Mouse (Mus musculus): ENCODE results near the gene Smarcd3.

DNA sequence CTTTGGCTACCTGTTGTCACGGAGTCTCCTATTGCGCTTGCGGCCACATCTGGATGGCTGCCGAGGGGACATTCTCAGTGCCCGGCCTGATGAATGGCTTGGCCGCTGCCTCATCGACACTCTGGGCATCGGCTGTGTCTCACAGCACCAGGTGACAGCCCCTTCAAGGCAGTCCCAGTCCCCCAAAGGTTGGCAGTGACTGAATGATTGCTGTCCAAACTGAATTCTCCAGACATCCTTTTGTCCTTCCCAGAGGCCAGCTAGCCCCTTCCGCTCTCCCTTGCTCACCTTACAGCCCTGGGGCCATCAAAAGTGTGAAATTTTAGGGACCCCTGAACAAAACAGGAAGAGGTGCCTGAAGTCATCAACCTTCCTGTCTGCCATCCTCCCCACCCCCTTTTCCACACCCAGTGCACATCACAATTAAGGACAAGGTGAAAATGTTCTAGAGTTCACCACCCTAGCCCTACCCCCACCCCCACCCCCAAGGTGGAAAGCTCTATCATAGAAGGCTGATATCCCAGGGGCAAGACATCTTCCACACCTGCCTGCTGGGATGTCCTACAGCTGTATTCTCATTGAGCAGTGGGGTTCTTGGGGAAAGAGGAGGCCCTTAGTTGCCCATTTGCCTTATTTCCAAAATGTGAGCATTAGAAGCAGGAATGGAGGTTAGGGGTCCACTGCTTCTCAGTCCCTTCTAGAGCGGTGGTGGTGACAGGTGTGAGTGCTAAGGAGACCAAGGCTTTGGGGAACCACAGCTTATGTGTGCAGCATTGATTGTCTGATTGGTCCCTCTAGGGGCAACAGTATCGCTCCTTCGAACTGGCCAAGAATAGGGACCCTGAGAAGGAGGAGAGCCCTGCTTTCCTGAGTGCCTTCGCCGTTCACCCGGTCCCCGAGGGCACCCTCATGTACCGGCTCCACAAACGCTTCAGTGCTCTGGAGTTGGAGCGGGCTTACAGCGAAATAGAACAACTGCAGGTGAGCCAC, 34.4 kb downstream of the Smarcd3 start:
- TF ChIP-seq CTCF (IDR thresholded peaks at IDR 0.05; ENCODE audit: low read depth, low read length) = no peak
- TF ChIP-seq POLR2A (IDR thresholded peaks at IDR 0.05; ENCODE audit: insufficient read depth, low read length) = no peak

Data from ES-Bruce4 (cell line).